Comparison of ENCODE assay signal across 30 mouse cellular contexts in the genomic region with DNA sequence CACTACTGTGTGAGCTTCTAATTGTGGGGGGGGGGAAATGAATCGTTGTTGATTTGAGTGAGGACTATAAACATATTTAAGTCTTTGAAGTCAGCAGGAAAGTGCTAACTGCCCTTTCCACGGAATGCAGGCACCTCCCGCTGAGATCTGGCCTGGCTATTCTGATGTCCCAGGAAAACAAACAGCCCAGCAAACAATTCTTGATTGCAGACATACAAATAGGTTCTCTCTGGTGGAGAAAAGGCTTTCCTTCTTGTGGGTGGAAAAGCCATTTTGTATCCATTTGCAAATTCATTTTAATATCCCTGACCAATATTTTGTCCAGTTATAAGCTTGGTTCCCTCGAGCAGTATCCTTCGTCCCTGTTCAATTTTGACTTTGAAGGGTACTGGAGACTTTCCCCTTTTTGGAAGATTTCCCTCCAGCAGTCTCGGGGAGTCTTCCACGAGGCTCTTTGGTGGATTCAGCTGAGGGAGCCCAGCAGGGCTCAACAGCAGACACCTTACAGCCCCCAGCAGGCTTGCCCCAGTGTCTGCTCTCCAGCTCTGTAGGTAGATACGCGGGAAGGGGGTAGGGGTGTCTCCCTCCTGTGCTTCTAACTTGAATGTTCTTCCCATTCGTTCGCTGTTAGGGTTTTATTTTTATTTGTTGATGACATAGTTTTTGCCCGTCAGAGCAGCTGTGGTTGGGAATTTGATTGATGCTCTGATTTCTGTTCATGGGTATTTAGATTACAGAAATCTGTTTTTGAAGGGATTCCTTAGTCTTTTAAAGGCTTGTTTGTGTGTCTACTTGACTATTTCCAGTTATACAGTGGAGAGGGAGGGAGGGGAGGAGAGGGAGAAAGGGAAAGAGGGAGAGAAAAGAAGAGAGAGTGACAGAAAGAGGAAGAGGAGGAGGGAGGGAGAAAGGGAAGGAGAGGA.
DNase-seq lines count a peak whose midpoint lies in the region; ATAC-seq and TF ChIP-seq lines count a peak whose summit lies in the region.
"Had no signal": no experiment of that assay in that cellular context is flagged by ENCODE, and none has a peak within 500 bp of the region (broad histone marks: within the 10 kb centered on the region; RNA-seq: fewer than 3 reads in every experiment).

No protein-coding gene starts in this region.

- no peak overlapping the region for H3K4me2 ChIP-seq in kidney, postnatal 0 days (ENCODE audit: low read length)
- H3K4me2 ChIP-seq: embryonic facial prominence, embryonic 13.5 days; forebrain, embryonic 13.5 days; heart, embryonic 13.5 days; hindbrain, embryonic 14.5 days had no signal

- WGBS in kidney, postnatal 0 days, result 44% methylated on average over 12 of the region's 12 CpGs

- DNase-seq in cerebellum, postnatal 10 days, result peak; percentile 21 to 25
- DNase-seq in kidney, postnatal 0 days (ENCODE audit: low spot score), result no peak
- DNase-seq in kidney, adult 11 months, result no peak
- DNase-seq in 3T3-L1 (ENCODE audit: low read depth, low spot score), result peak; percentile 92
- DNase-seq: adrenal gland, adult 2 months; adrenal gland, postnatal 14 days; B cell, adult 2 months; cerebellum, adult 18-20 months; cerebellum, postnatal 36 days; embryo, embryonic 11 days; gastrocnemius, postnatal 10 days; gastrocnemius, postnatal 36 days; heart, adult 2 months; heart, postnatal 14 days; heart, postnatal 4 days had no signal

- 0 out of 2 replicates have a peak overlapping the region, but pooled peaks have one; percentile 8 for H3K27ac ChIP-seq in kidney, postnatal 0 days
- H3K27ac ChIP-seq: embryonic facial prominence, embryonic 10.5 days; embryonic facial prominence, embryonic 13.5 days; forebrain, embryonic 10.5 days; forebrain, embryonic 13.5 days; heart, adult 2 months; heart, embryonic 10.5 days; heart, embryonic 13.5 days; hindbrain, embryonic 14.5 days; hindbrain, postnatal 0 days had no signal

- no peak overlapping the region for H3K4me3 ChIP-seq in kidney, postnatal 0 days (replicated peaks; ENCODE audit: low read depth, low read length)
- H3K4me3 ChIP-seq: embryonic facial prominence, embryonic 10.5 days; embryonic facial prominence, embryonic 13.5 days; forebrain, embryonic 10.5 days; forebrain, embryonic 13.5 days; heart, adult 2 months; heart, embryonic 10.5 days; heart, embryonic 13.5 days had no signal

- no peaks in the 10 kb centered on the region for H3K27me3 ChIP-seq in kidney, postnatal 0 days (ENCODE audit: insufficient read depth, low read length)
- H3K27me3 ChIP-seq: Patski had no signal

- no peak for ATAC-seq in cerebellum, adult (ENCODE audit: insufficient number of reproducible peaks, low FRiP score, low TSS enrichment)
- ATAC-seq in kidney, postnatal 0 days (replicated peaks; ENCODE audit: low FRiP score, low read depth), result no peak
- ATAC-seq in erythroblast, adult 5-6 weeks (replicated peaks; ENCODE audit: low FRiP score, poor library complexity, severe bottlenecking), result no peak
- ATAC-seq: forebrain, embryonic 13.5 days; forebrain, embryonic 16.5 days; hindbrain, postnatal 0 days; inflammation-experienced regulatory T-cells, adult 6 months; intestine, embryonic 16.5 days; Patski had no signal

- H3K4me1 ChIP-seq in kidney, postnatal 0 days (replicated peaks; ENCODE audit: insufficient read depth, low read length), result no peaks in the 10 kb centered on the region
- H3K4me1 ChIP-seq: heart, embryonic 13.5 days had no signal

- no peak overlapping the region for H3K9ac ChIP-seq in kidney, postnatal 0 days (ENCODE audit: low read depth, low read length)
- H3K9ac ChIP-seq: embryonic facial prominence, embryonic 13.5 days; forebrain, embryonic 13.5 days; heart, embryonic 13.5 days; hindbrain, embryonic 14.5 days had no signal

- no peaks in the 10 kb centered on the region; the same call in 1 of the 2 replicates for H3K9me3 ChIP-seq in kidney, postnatal 0 days (replicated peaks; ENCODE audit: low read length)
- H3K9me3 ChIP-seq: heart, embryonic 10.5 days had no signal

- no peaks in the 10 kb centered on the region for H3K36me3 ChIP-seq in kidney, postnatal 0 days (ENCODE audit: insufficient read depth, low read length)
- H3K36me3 ChIP-seq: embryonic facial prominence, embryonic 10.5 days; embryonic facial prominence, embryonic 13.5 days; forebrain, embryonic 10.5 days; G1E; heart, embryonic 10.5 days; heart, embryonic 13.5 days had no signal

- TF ChIP-seq CTCF in kidney, postnatal 0 days (IDR thresholded peaks at IDR 0.05; ENCODE audit: low read depth), result no peak

Comparison
In these comparisons a context has a peak if more than half of its experiments do, and no peak if none do; other contexts are left out.
1. DNase-seq: peak in cerebellum, postnatal 10 days (2 of 2) and 3T3-L1 (single experiment); none in kidney, postnatal 0 days (single experiment) and kidney, adult 11 months (single experiment).